Mouse (Mus musculus) embryo, embryonic 10 days (tissue): ENCODE results near the gene Krt15.
A peak's percentile ranks its signal among the peaks of the same experiment; 100 is the strongest.

ENCODE experiments used
- DNase-seq: peaks from one replicate; pipeline ENCODE4 v3.0.0-alpha.2; 2015; ENCODE audit warnings: low spot score

Krt15 gene

GRCm38 (mm10) chr11:100121466-100121865 is 14.3 kb downstream of the Krt15 start, which contains the start of gene Krt13:
Krt13 (minus strand) TSS chr11:100121566.
- DNase-seq: no peak

- no peak for DNase-seq
Measured at GRCm38 (mm10) chr11:100120331-100120730, 15.4 kb downstream of the Krt15 start.

DNA sequence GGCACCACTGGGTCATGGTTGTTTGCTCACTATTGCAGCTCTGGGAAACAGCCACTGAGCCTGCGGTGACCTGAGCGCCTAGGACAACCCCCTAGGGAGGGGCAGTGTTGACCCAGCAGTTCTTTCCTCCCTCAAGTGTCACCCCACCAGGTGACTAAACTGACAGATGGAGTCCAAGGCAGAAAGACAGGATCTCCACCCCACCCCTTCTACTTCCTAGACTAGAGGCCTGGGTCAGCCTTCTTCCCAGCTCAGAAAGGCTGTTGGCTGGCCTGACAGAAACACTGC is 22.0 kb downstream of the Krt15 start:
- DNase-seq: no peak

- no peak for DNase-seq
Measured at GRCm38 (mm10) chr11:100112935-100113741, 22.6 kb downstream of the Krt15 start.

DNA sequence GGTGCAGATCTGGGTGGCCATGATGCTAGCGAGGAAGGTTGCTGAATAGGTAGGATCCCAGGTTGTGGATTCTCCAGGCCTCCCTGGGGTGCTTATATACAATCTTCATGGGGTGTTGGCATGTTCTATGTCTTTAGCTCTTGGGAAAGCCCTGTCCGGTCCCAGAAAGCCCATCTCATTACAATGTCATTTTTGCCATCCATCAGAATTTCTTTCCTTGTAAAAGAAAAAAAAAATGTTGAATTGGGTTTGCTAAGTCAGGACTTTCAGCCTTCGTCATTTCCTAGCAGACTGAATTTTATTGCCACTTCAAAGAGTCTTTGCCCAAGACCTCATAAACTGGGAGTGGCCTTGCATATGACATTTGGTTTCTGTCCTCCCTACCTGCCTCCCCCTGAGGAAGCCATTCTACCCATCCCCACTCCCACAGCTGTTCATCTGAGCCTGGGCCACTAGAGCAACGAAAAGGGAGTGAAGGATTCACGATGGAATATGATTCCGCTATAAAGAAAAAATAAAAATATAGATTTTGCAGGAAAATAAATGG is 30.1 kb downstream of the Krt15 start, which contains the start of gene Krt36:
Krt36 (minus strand) TSS at position 51 of the 547 bp plus-strand sequence.
- DNase-seq: no peak

- peak; percentile 22 for DNase-seq
Measured at GRCm38 (mm10) chr11:100102693-100103429, 32.9 kb downstream of the Krt15 start.

- no peak for DNase-seq
Measured at GRCm38 (mm10) chr11:100100391-100100790, 35.3 kb downstream of the Krt15 start.

DNA sequence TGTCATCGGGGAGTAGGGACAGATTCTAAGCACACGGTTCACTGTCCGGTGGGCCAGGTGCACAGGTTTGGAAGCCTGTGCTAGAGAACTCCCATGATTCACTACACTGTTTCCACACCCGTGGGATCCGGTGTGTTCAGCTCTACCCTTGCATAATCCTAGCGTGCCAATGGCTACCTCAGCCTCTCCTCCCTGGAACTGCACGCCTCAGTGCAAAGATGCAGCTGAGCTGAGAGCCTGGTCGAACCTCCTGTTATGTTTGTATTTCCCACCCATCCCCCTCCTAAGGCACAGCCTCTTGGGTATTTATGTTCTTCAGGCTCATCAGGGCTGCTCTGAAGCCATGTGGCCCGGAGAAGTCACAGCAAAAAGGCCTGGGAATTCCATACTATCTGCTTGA is 37.9 kb downstream of the Krt15 start:
- DNase-seq: peak; percentile 18

GRCm38 (mm10) chr11:100096141-100096540 is 39.6 kb downstream of the Krt15 start, which contains the start of gene Krt35:
Krt35 (minus strand) TSS chr11:100096241.
- DNase-seq: no peak

- no peak for DNase-seq
Measured at GRCm38 (mm10) chr11:100088378-100089025, 47.2 kb downstream of the Krt15 start.

GRCm38 (mm10) chr11:100087861-100088260 is 47.9 kb downstream of the Krt15 start, which contains the start of gene Krt32:
Krt32 (minus strand) TSS chr11:100088226.
- no peak for DNase-seq
